Mouse (Mus musculus): Measurements from ENCODE around the gene Gnai2. TPM values are rescaled to one million over a fixed set of nuclear protein-coding genes. Genes with fewer than 3 reads are reported as not detected.

Gnai2 gene
- total RNA-seq, 2 experiments from 2014 or later: 59.3 to 75.5 TPM

DNA sequence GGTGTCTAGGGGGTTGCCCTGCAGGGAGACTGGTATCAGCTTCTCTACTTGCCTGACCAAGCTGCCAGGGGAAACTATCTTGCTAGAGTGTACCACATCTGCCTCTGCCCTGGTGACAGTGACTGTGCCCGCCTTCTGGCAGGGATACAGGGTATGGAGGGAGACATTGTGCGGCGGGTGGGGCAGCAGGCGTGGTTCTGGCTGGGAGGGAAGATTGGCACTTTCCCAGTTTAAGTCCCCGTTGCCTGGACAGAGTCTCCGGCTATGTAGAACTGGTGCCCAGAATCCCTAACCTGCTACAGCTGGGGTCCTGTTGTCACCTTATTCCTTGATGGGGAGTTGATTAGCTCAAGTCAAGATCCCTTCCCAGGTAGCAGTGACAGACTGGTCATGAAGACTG, 2.7 kb downstream of the Gnai2 start:
- peak; percentile 46 for DNase-seq (ENCODE audit: low spot score)

DNA sequence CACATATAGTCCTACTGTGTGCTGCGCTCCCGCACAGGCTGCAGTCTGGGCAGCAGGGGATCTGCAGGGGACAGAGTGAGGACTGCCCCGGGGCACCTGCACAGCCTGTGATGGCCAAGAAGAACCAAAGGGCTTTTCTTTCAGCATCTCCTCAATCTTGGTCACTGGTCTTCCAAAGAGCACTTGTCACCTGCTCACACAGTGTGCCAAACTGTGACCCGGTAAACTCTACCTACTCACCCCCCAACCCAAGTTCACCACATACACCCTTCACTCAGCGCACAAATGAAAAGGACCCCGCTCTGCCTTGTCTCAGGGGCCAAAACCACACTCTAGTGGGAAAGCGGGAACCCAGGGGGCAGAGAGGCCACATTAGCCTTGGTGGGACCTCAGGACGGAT, 3.3 kb downstream of the Gnai2 start:
- no peak for DNase-seq (ENCODE audit: low spot score)

GRCm38 (mm10) chr9:107631311-107631826, 3.8 kb downstream of the Gnai2 start:
- no peak for DNase-seq (ENCODE audit: low spot score)

- no peak for DNase-seq (ENCODE audit: low spot score)
These were observed 4.6 kb downstream of the Gnai2 start for GRCm38 (mm10) chr9:107630576-107630975.

GRCm38 (mm10) chr9:107629901-107630425, 5.2 kb downstream of the Gnai2 start:
- DNase-seq (ENCODE audit: low spot score): no peak

DNA sequence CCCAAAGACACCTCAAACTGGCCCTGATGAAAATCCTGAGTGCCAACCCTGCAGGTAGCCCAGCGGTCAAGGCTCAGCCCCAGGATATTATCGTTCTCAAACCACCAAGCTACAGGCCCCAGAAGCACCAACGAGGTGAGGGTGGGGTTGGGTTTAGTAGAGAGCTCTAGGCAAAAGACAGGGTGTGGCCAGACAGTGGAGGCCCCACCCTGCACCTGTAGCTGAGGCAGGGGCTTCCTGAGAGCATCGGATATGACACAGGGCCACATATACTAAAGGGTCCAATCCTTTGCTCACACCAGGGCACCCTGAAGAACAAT, 5.8 kb downstream of the Gnai2 start:
- no peak for DNase-seq (ENCODE audit: low spot score)

DNA sequence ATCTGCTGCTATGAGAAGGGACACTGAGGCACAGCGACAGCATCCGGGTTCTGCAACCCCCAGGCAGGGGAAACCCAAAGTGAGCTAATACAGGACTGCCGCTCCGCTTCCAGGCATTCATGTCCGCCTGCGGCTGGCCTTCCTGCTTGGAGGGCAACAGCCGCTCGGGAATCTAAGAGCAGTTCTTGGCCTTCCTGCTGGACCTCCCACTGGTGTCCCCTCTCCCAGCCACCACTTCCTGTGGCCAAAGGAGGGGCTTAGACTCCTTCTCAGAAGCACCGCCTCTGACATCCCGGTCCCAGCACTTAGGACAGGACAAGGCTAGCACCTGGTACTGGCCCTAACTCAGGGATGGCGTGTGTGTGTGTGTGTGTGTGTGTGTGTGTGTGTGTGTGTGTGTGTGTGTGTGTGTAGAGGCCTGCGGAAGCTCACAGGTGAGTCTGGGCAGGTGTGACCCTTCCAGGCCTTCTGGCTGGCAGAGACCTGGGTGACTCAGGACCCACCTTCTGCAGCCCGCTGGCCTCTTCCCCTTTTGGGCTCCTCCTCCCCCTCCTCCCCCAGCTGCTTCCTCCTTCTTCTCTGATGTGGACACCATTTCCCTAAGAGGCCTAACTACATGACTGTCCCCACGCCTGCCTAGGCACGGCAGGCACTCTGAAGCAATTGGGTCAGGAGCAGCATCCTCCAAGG, 6.3 kb downstream of the Gnai2 start:
- no peak for DNase-seq (ENCODE audit: low spot score)

- DNase-seq (ENCODE audit: low spot score): no peak
These were observed 7.5 kb downstream of the Gnai2 start for GRCm38 (mm10) chr9:107627387-107628255.

- peak; percentile 80 for DNase-seq (ENCODE audit: low spot score)
These were observed 8.3 kb downstream of the Gnai2 start for GRCm38 (mm10) chr9:107626844-107627277.

DNA sequence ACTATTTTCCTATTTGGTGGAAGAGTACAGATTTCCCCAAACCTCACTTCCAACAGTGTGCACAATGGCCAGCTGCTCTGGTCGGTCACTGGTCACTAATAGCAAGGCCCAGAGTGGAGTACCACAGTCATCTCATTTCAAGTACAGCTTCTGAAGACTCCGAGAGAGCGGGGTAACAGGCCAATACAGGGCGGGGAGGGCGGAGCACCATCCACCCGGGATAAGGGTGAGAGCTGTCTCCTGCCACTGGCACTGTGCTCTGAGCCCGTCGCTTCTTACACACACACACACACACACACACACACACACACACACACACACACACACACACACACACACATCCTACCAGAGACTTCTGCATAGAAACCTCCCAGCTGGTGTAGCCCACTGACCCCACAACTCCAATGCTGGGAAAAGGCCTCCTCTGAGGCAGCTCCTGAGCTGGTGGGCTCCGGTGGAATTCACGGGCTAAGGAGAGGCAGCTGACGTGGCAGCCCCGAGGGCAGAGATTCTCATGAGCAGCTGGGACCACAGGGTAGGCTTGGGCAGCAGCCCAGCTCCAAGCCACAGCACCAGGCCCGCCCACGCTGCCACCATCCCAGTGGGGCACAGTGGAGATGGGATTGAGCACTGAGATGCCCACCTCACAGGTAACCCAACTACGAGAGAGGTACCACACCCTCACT, 8.9 kb downstream of the Gnai2 start:
- DNase-seq (ENCODE audit: low spot score): no peak

DNA sequence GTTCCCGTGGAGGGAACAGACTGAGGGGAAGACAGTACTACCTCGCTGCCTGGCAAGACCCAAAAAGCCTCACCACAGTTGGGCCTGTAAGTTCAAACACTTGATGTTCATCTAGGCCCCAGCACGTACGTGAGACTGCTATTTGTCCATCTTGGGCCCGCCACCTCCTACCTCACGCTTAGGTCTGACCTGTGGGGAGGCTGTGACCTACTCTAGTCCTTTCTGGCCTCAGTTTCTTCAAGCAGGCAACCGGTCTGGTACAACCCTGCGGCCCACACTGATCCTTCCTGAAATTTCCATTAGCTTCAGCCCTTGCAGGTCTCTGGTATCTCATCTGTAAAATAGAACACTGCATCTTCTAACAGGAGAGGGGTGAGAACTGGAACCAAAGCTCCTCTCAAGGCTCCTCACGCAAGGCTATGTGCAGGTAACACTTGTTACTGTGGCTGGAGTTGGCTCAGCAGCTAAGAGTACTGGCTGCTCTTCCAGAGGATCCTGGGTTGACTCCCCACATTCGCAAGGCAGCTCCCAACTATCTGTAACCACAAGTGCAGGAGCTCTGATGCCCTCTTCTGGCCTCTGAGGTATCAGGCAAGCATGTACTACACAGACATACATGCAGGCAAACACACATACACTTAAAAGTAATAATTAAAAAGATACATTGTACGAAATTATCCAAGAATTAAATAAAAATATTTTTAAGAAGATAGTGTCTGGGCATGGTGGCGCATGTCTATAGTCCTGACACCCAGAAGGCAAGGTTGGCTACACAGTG, 9.6 kb downstream of the Gnai2 start:
- no peak for DNase-seq (ENCODE audit: low spot score)

DNA sequence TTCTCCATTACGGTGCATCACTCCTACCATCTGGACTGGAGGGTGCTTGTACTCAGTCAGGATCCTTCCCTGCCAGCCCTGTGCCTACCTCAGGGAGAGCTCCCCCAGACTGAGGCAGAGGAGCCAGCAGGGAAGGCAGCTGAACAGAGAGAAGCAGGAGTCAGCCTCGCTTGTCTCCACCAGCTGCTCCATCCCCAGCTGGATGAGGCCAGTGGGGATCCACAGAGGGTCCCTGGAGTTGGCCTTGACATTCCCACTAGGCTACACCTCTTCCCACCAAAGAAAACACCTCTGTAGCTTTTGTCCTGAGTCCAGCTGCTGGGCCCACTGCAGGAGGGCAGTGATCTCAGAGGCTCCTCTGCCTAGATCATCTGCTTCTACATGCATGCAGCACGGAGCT, 10.2 kb downstream of the Gnai2 start:
- DNase-seq (ENCODE audit: low spot score): no peak

GRCm38 (mm10) chr9:107624539-107624938, 10.6 kb downstream of the Gnai2 start:
- no peak for DNase-seq (ENCODE audit: low spot score)

GRCm38 (mm10) chr9:107620954-107621353, 14.2 kb downstream of the Gnai2 start:
- DNase-seq (ENCODE audit: low spot score): no peak

- DNase-seq (ENCODE audit: low spot score): no peak
These were observed 15.7 kb downstream of the Gnai2 start for GRCm38 (mm10) chr9:107619546-107619879.

GRCm38 (mm10) chr9:107618778-107619545, 16.2 kb downstream of the Gnai2 start:
- DNase-seq (ENCODE audit: low spot score): peak; percentile 63

DNA sequence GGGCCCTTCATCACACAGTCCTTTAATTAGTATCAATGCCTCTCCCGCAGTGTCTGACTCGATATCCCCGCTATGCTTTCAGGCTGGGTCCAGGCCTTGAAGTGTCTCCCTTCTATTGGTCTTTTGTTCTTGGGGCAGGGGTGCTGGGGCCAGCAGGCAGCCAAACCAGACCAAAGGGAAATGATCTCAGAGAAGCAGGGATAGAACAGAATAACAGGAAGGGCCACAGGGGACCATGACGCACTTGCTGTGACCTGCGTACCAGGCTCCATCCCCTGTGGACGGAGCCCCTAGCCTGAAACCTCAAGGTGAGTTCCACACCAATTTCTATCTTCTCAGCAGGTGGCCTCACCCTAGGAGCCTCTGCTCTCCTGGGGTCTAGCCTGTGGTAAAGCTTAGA, 17.1 kb downstream of the Gnai2 start:
- DNase-seq (ENCODE audit: low spot score): no peak

- DNase-seq (ENCODE audit: low spot score): no peak
These were observed 17.7 kb downstream of the Gnai2 start for GRCm38 (mm10) chr9:107617461-107617860.

GRCm38 (mm10) chr9:107615035-107615434, 20.1 kb downstream of the Gnai2 start:
- DNase-seq (ENCODE audit: low spot score): no peak

GRCm38 (mm10) chr9:107612945-107613569, 22.1 kb downstream of the Gnai2 start:
- DNase-seq (ENCODE audit: low spot score): no peak

All from gastrocnemius, adult 18-20 months (tissue).